In genomic region chr10:82985700-82986131, GRCm38 (mm10) we compare ENCODE assay signal across 8 mouse cellular contexts. TPM values are rescaled to one million over a fixed set of nuclear protein-coding genes. Genes with fewer than 3 reads are reported as not detected.
DNase-seq lines count a peak whose midpoint lies in the region; ATAC-seq and TF ChIP-seq lines count a peak whose summit lies in the region.

No protein-coding gene starts in this region.

- H3K4me1 ChIP-seq in ES-Bruce4 (ENCODE audit: control insufficient read depth, insufficient read depth, low read length) = no peaks in the 10 kb centered on the region
- H3K4me1 ChIP-seq in embryonic facial prominence, embryonic 14.5 days (ENCODE audit: control insufficient read depth, insufficient read depth, low read length) = peaks cover 23% of the 10 kb centered on the region
- H3K4me1 ChIP-seq in hindbrain, embryonic 11.5 days (replicated peaks; ENCODE audit: control insufficient read depth, insufficient read depth, low read length) = peaks cover 9% of the 10 kb centered on the region

- no peak overlapping the region for H3K27ac ChIP-seq in ES-Bruce4 (ENCODE audit: insufficient read depth, low read length)
- peak overlapping the region; percentile 88 for H3K27ac ChIP-seq in embryonic facial prominence, embryonic 14.5 days (replicated peaks; ENCODE audit: low read depth, low read length)
- H3K27ac ChIP-seq in hindbrain, embryonic 11.5 days (ENCODE audit: low read depth, low read length) = peak overlapping the region; percentile 87

- H3K9me3 ChIP-seq in ES-Bruce4 (replicated peaks; ENCODE audit: control insufficient read depth, insufficient read depth, low read length, poor library complexity, severe bottlenecking) = no peaks in the 10 kb centered on the region
- H3K9me3 ChIP-seq in embryonic facial prominence, embryonic 14.5 days (ENCODE audit: control insufficient read depth, low read length) = no peaks in the 10 kb centered on the region
- no peaks in the 10 kb centered on the region for H3K9me3 ChIP-seq in hindbrain, embryonic 11.5 days (ENCODE audit: control insufficient read depth, low read length)

- no peak for TF ChIP-seq CTCF in ES-Bruce4 (IDR thresholded peaks at IDR 0.05; ENCODE audit: low read depth, low read length)

- peak overlapping the region; percentile 86 for H3K4me3 ChIP-seq in ES-Bruce4 (ENCODE audit: low read depth, low read length)
- peak overlapping the region; percentile 84 for H3K4me3 ChIP-seq in embryonic facial prominence, embryonic 14.5 days (ENCODE audit: low read depth, low read length)
- H3K4me3 ChIP-seq in hindbrain, embryonic 11.5 days (ENCODE audit: low read depth, low read length) = peak overlapping the region; percentile 80

- DNase-seq in adrenal gland, adult 8-10 months = peak; percentile 43
- peak; percentile 74 for DNase-seq in embryonic facial prominence, embryonic 14.5 days (ENCODE audit: low spot score)
- DNase-seq in hindbrain, embryonic 11.5 days (ENCODE audit: low spot score) = peak; percentile 72
- peak; percentile 62 to 64 for DNase-seq in layer of hippocampus, postnatal 14 days (ENCODE audit: low spot score in 2 of 2)
- peak; percentile 30 for DNase-seq in lung, postnatal 14 days
- peak; percentile 64 to 69 for DNase-seq in right cerebral cortex, postnatal 10 days (ENCODE audit: low spot score in 2 of 2)
- no peak for DNase-seq in gastrocnemius, postnatal 25 days

- no peak for TF ChIP-seq EP300 in ES-Bruce4 (IDR thresholded peaks at IDR 0.05; ENCODE audit: insufficient read depth, low read depth, low read length)

- no peak for TF ChIP-seq POLR2A in ES-Bruce4 (IDR thresholded peaks at IDR 0.05; ENCODE audit: insufficient read depth, low read length)

- H3K27me3 ChIP-seq in ES-Bruce4 (ENCODE audit: control insufficient read depth, insufficient read depth, low read length, poor library complexity, severe bottlenecking) = peaks cover 2% of the 10 kb centered on the region; the same call in 1 of the 2 replicates
- peaks cover 10% of the 10 kb centered on the region for H3K27me3 ChIP-seq in embryonic facial prominence, embryonic 14.5 days (replicated peaks; ENCODE audit: control insufficient read depth, insufficient read depth, low read length)
- H3K27me3 ChIP-seq in hindbrain, embryonic 11.5 days (ENCODE audit: control insufficient read depth, insufficient read depth, low read length) = peaks cover 13% of the 10 kb centered on the region

- WGBS in embryonic facial prominence, embryonic 14.5 days = under 1% methylated on average over 21 of the region's 32 CpGs
- under 1% methylated on average over 32 of the region's 32 CpGs for WGBS in hindbrain, embryonic 11.5 days

- H3K9ac ChIP-seq in ES-Bruce4 (ENCODE audit: low read depth, poor library complexity, severe bottlenecking) = peak overlapping the region; percentile 87
- H3K9ac ChIP-seq in embryonic facial prominence, embryonic 14.5 days (ENCODE audit: low read depth, low read length) = peak overlapping the region; percentile 79
- peak overlapping the region; percentile 89 for H3K9ac ChIP-seq in hindbrain, embryonic 11.5 days (ENCODE audit: low read depth, low read length)

- peak overlapping the region; percentile 91 for H3K4me2 ChIP-seq in embryonic facial prominence, embryonic 14.5 days (ENCODE audit: low read depth, low read length)
- H3K4me2 ChIP-seq in hindbrain, embryonic 11.5 days (replicated peaks; ENCODE audit: low read depth, low read length) = peak overlapping the region; percentile 84

- ATAC-seq in embryonic facial prominence, embryonic 14.5 days (ENCODE audit: low read depth) = no peak
- ATAC-seq in hindbrain, embryonic 11.5 days (ENCODE audit: low FRiP score) = no peak; the same call in none of the 2 replicates

- no peaks in the 10 kb centered on the region for H3K36me3 ChIP-seq in ES-Bruce4 (ENCODE audit: control insufficient read depth, insufficient read depth, low read length, poor library complexity, severe bottlenecking)
- no peaks in the 10 kb centered on the region for H3K36me3 ChIP-seq in embryonic facial prominence, embryonic 14.5 days (ENCODE audit: control insufficient read depth, insufficient read depth, low read length)
- H3K36me3 ChIP-seq in hindbrain, embryonic 11.5 days (ENCODE audit: control insufficient read depth, insufficient read depth, low read length) = no peaks in the 10 kb centered on the region

RNA-seq across cellular contexts. Expression of gene Chst11, which starts 0.4 kb away (rescaled TPM):
- polyA plus RNA-seq in ES-Bruce4 (2011; ENCODE audit: insufficient read depth, insufficient read length, low read depth, missing spikeins) = 5.2 and 5.4 TPM in 2 replicates
- total RNA-seq in adrenal gland, adult 8-10 months (2022) = 10 to 100 TPM; 42.6 to 79.6 (median 61.1) TPM
- 4.4 and 5.3 TPM in 2 replicates for polyA plus RNA-seq in embryonic facial prominence, embryonic 14.5 days (2014; fragmentation: Nextera tagmentation; extraction: Ambion mirVana)
- 2.2 and 2.3 TPM in 2 replicates for polyA plus RNA-seq in hindbrain, embryonic 11.5 days (2014; fragmentation: Nextera tagmentation; extraction: Ambion mirVana)
- total RNA-seq in layer of hippocampus, postnatal 14 days (2021) = 10 to 100 TPM; 59.8 to 61.9 TPM
- total RNA-seq in gastrocnemius, postnatal 25 days (2021) = under 1 TPM; 0.94 to 1.00 TPM

Comparison
In these comparisons a context has a peak if more than half of its experiments do, and no peak if none do; other contexts are left out.
1. RNA of gene Chst11, which starts 0.4 kb away (total RNA-seq): 42.6 to 79.6 TPM in adrenal gland, adult 8-10 months and 59.8 to 61.9 TPM in layer of hippocampus, postnatal 14 days; 0.94 to 1.00 TPM in gastrocnemius, postnatal 25 days; every median in the first group is over 10 times any median in the second.
2. Peak in every context shown above with its lines, with median percentiles within 50 percentile points of each other: H3K4me3 ChIP-seq and H3K9ac ChIP-seq.